Mouse (Mus musculus) hindbrain, embryonic 14.5 days (tissue): ENCODE measurements around the gene Cox16. TPM values are rescaled to one million over a fixed set of nuclear protein-coding genes. Genes with fewer than 3 reads are reported as not detected.
"Not testable (repeated sequence)": the region's sequence is repeated elsewhere in the genome, so short reads cannot be mapped to it uniquely, and the experiment has no call there.

Experiments
- ATAC-seq: fragments of 200-750 bp; cut with Nextera tagmentation; 2 replicates; pipeline ENCODE4 v1.8.0; 2017; ENCODE audit warnings: moderate number of reproducible peaks, mild to moderate bottlenecking, moderate TSS enrichment, moderate library complexity; ENCODE audit not compliant: low FRiP score
- DNase-seq: peaks from one replicate; pipeline ENCODE4 v3.0.0-alpha.2; 2015; ENCODE audit warnings: low spot score
- H3K27ac ChIP-seq: fragments of 300-500 bp; sonication (generic); 2 replicates; pipeline ENCODE4 v1.5.1; 2014; ENCODE audit warnings: mild to moderate bottlenecking, moderate library complexity
- H3K27me3 ChIP-seq: fragments of 300-500 bp; sonication (generic); 2 replicates; pipeline ENCODE4 v1.6.1; 2014; ENCODE audit warnings: mild to moderate bottlenecking, low read length, mixed read lengths; ENCODE audit not compliant: control insufficient read depth, insufficient read depth
- H3K36me3 ChIP-seq: fragments of 300-500 bp; sonication (generic); replicated peaks from 2 replicates; pipeline ENCODE4 v1.6.1; 2014; ENCODE audit not compliant: control insufficient read depth, insufficient read depth
- H3K4me1 ChIP-seq: fragments of 300-500 bp; sonication (generic); replicated peaks from 2 replicates; pipeline ENCODE4 v1.6.1; 2014; ENCODE audit warnings: antibody characterized with exemption, low read length, mixed read lengths; ENCODE audit not compliant: control insufficient read depth, insufficient read depth
- H3K4me2 ChIP-seq: fragments of 300-500 bp; sonication (generic); replicated peaks from 2 replicates; pipeline ENCODE4 v1.6.1; 2014; ENCODE audit warnings: mild to moderate bottlenecking, moderate library complexity
- H3K4me3 ChIP-seq: fragments of 300-500 bp; sonication (generic); replicated peaks from 2 replicates; pipeline ENCODE4 v1.5.1; 2014; ENCODE audit warnings: mild to moderate bottlenecking, low read length
- H3K9ac ChIP-seq: fragments of 300-500 bp; sonication (generic); 2 replicates; pipeline ENCODE4 v1.6.1; 2014
- H3K9me3 ChIP-seq: fragments of 300-500 bp; sonication (generic); 2 replicates; pipeline ENCODE4 v1.6.1; 2016; ENCODE audit warnings: low read length; ENCODE audit not compliant: control insufficient read depth
- WGBS: fragments of 180-500 bp; shearing (Covaris S2); extraction: QIAGEN DNeasy Blood & Tissue Kit; methylation state at CpG from one replicate; pipeline ENCODE4 v1.1.7; 2014; 5-methylcytosine and 5-hydroxymethylcytosine counted together
- polyA plus RNA-seq: library from polyadenylated mRNA; unstranded; fragments of >200 nt; fragmentation: Nextera tagmentation; extraction: Ambion mirVana; gene quantifications from 2 replicates; pipeline ENCODE4 v1.2.1, GENCODE M21; 2014

Cox16 gene
- 117 and 136 TPM in 2 replicates for polyA plus RNA-seq

DNA sequence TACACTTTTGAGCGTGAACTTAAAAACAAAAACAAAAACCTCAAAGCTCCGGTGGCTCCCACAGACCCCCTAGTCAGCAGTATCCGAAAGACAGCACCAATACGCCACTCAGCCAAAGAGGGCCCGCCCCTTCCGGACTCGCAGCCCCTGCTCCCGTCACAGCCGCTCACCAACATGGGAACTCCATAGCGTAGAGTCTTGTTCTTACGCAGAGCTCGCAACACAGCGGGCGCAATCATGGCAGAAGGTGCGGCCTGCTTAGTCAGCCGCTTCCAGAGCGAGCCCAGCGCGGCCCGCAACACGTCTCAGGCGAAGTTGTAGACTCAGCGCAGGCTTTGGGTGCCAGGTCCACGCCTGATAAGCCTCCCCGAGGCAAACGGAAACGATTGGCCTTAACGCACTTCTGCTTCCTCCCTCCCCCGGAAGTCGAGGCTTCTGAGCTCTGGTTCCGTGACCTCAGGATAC, at the start of gene Cox16:
Gene Cox16 (minus strand): TSS at position 401 of the 465 bp plus-strand sequence.
- Histone ChIP-seq H3K36me3 (no peaks in the 10 kb centered on the region), H3K4me2 (peak within 1 kb of the TSS; percentile 70), H3K4me1 (peaks cover 8% of the 10 kb centered on the region), H3K27ac (peak within 1 kb of the TSS; percentile 92), H3K9ac (peak within 1 kb of the TSS; percentile 68), H3K9me3 (no peaks in the 10 kb centered on the region), H3K4me3 (peak within 1 kb of the TSS; percentile 52), H3K27me3 (no peaks in the 10 kb centered on the region)
- WGBS = under 1% methylated on average over 31 of the region's 31 CpGs
- ATAC-seq (peak; percentile 97), DNase-seq (peak; percentile 84)

DNA sequence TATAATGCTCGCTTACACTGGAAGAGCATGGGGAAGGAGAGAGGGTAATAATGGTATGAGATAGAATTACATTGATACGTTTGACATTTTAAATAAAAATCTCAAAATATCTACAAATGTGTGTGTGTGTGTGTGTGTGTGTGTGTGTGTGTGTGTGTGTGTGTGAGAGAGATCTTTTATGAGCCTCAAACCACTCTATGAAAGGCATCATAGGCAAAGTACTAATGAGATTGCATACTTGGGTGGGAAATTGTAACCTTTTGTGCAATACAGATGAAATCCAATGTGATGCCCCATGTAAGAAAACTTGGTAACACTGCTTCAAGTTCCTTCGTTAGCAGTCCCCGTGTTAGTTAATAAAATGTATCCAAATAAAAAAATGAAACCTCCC, 48.1 kb upstream of the Cox16 start:
- WGBS = 37% methylated on average over 4 of the region's 4 CpGs
- Histone ChIP-seq H3K9me3 (no peaks in the 10 kb centered on the region), H3K9ac (peak overlapping the region; percentile 80), H3K4me2 (peak overlapping the region; percentile 57), H3K36me3 (no peaks in the 10 kb centered on the region), H3K27ac (peak overlapping the region; percentile 86), H3K4me3 (peak overlapping the region; percentile 88), H3K4me1 (peaks cover 22% of the 10 kb centered on the region), H3K27me3 (no peaks in the 10 kb centered on the region)
- DNase-seq (no peak), ATAC-seq (peak; percentile 62; the same call in 1 of the 2 replicates)

DNA sequence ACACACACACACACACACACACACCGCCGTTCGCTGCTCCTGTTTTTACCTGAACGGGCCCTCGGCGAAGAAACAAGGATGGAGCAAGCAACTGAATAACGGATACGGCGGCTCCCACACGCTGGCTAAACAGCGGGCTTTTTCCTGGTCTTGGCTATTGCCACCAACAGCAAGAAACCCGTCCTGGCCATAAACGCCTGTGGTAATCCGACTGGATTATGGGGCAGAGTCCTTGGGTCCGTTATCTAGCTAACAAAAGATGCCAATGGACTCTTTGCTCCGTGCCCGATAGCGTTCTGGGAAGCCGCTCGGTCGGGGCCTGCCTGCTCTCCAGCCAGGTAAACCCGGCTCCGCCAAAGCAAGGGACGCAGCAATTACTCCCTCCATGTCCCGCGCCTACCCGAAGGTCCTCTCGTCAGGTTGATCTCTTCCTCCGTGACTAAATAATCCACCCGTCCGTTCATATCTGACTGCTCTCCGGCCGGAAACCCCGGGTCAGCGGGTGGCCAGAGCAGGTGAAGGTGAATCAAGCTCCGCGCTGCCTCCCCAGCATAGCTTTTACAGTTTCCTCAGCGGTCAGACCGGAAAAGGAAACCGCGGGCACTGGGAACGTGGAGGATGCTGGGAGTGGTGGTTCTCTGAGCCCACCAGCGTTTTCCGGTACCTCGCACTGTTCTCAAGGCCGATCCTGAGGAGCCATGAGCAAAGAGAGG, 47.5 kb upstream of the Cox16 start, which contains the start of the genes Gm20498 and Synj2bp:
Gene Gm20498 (minus strand): TSS at position 590 of the 713 bp plus-strand sequence.
Gene Synj2bp (minus strand): TSS at position 596 of the 713 bp plus-strand sequence.
- DNase-seq (peak; percentile 83), ATAC-seq (peak; percentile 95)
- Histone ChIP-seq H3K4me3 (peak within 1 kb of the TSS; percentile 88), H3K27me3 (no peaks in the 10 kb centered on the region), H3K9ac (peak within 1 kb of the TSS; percentile 80), H3K9me3 (no peaks in the 10 kb centered on the region), H3K27ac (peak within 1 kb of the TSS; percentile 86), H3K4me2 (peak within 1 kb of the TSS; percentile 57), H3K4me1 (peaks cover 22% of the 10 kb centered on the region), H3K36me3 (no peaks in the 10 kb centered on the region)
- under 1% methylated on average over 46 of the region's 46 CpGs for WGBS

DNA sequence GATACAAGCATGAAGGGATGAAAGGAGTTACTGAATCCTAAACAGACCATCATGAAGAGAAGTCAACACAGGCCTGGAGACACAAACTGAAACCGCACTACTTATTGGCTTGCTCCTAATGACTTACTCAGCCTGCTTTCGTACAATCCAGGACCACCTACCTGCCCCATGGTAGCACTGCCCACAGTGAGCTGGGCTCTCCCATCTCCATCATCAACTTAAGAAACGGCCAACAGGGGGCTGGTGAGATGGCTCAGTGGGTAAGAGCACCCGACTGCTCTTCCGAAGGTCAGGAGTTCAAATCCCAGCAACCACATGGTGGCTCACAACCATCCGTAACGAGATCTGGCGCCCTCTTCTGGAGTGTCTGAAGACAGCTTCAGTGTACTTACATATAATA, 45.7 kb upstream of the Cox16 start:
- not testable (repeated sequence) for H3K9ac ChIP-seq, H3K27me3 ChIP-seq, DNase-seq, H3K36me3 ChIP-seq, ATAC-seq, H3K27ac ChIP-seq, H3K4me3 ChIP-seq, H3K9me3 ChIP-seq
- 85% methylated on average over 5 of the region's 8 CpGs for WGBS
- H3K4me2 ChIP-seq = peak overlapping the region; percentile 21; the same call in 1 of the 2 replicates
- H3K4me1 ChIP-seq = peaks cover 22% of the 10 kb centered on the region

DNA sequence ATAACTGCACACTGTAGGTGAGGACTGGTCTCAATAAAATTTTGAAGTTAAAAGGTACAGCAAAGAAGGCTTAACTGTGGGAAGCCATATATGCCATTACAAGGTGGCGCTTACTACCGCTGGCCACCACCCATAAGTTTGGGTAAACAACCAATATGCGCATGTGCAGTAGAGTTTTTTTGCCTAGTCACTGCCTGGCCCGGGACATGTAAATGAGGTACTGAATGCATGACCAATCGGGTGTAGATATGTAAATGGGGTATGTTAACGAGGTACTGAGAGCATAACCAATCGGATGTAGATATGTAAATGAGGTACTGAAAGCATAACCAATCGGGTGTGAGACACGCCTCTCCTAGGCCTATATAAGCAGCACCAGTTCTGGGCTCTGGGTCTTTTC, 12.0 kb upstream of the Cox16 start:
- WGBS = 93% methylated on average over 9 of the region's 9 CpGs
- peaks cover 24% of the 10 kb centered on the region for H3K36me3 ChIP-seq
- not testable (repeated sequence) for DNase-seq, H3K4me2 ChIP-seq, H3K4me1 ChIP-seq, H3K27ac ChIP-seq, ATAC-seq, H3K9ac ChIP-seq, H3K9me3 ChIP-seq, H3K4me3 ChIP-seq, H3K27me3 ChIP-seq

DNA sequence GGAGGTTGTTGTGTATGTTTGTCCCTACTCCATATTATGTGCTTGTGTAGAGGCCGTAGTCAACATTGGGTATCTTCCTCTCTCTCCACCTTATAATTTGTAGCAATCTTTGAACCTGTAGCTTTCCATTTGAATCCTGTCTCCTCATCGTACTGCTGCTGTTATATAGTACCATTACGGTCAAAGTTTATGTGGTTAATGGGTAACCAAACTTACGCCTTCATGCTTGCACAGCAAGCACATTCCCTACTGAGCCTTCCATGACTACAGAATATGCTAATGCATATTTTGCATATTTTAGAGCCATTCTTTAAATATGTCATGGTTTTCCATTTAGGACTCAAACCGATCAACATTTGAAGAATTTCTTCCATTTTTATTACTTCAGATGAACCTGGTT, 5.6 kb upstream of the Cox16 start:
- ATAC-seq (no peak), DNase-seq (no peak)
- 0 out of 2 replicates have a peak, but pooled peaks cover under 1% of the 10 kb centered on the region for H3K4me1 ChIP-seq
- no peak overlapping the region for H3K9ac ChIP-seq
- no peak overlapping the region for H3K27ac ChIP-seq
- H3K4me3 ChIP-seq = no peak overlapping the region
- peaks cover 12% of the 10 kb centered on the region; the same call in 1 of the 2 replicates for H3K36me3 ChIP-seq
- 94% methylated on average over 5 of the region's 5 CpGs for WGBS
- H3K27me3 ChIP-seq = no peaks in the 10 kb centered on the region
- no peak overlapping the region for H3K4me2 ChIP-seq
- H3K9me3 ChIP-seq = no peaks in the 10 kb centered on the region

DNA sequence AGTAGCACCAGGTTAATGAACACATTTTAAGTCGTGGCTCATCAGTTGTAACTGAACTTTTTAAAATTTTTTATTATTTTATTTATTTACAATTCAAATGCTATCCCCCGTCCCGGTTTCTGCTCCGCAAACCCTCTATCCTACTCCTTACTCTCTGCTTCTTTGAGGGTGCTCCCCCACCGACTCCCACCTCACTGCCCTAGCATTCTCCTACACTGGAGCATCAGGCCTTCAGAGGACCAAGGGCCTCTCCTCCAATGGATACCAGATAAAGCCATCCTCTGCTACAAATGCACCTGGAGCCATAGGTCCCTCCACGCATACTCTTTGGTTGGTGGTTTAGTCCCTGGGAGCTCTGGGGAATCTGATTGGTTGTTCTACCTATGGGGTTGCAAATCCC, 384 bp upstream of the Cox16 start:
- H3K27me3 ChIP-seq = no peaks in the 10 kb centered on the region

DNA sequence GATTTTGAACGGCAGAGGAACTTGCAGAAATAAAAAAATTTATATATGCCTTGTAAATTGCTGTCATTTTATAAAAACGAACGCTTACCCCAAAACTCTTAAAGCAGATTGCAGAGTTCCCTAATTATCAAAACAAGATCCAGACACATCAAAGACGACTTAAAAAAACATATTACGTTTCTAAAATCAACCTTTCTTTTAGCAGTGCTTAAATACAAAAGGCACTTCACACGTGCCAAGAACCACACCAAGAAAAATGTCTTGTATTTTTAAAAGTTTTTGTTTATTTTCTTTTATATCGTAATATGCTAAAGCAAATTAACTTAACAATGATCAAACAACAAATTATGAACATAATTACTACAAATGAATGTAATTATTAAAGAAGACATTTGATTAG, 715 bp downstream of the Cox16 start:
- peak; percentile 37 for DNase-seq
- H3K4me2 ChIP-seq = peak overlapping the region; percentile 70
- no peaks in the 10 kb centered on the region for H3K36me3 ChIP-seq
- peak overlapping the region; percentile 68 for H3K9ac ChIP-seq
- H3K4me3 ChIP-seq = peak overlapping the region; percentile 52
- H3K9me3 ChIP-seq = no peaks in the 10 kb centered on the region
- H3K4me1 ChIP-seq = peaks cover 8% of the 10 kb centered on the region
- no peak for ATAC-seq
- H3K27me3 ChIP-seq = no peaks in the 10 kb centered on the region
- H3K27ac ChIP-seq = peak overlapping the region; percentile 92
- WGBS = 3% methylated on average over 7 of the region's 7 CpGs

More for the DNA sequence above, 384 bp upstream of the Cox16 start:
- 49% methylated on average over 6 of the region's 6 CpGs for WGBS
- peaks cover 8% of the 10 kb centered on the region for H3K4me1 ChIP-seq
- peak overlapping the region; percentile 92 for H3K27ac ChIP-seq
- no peak for DNase-seq
- H3K9me3 ChIP-seq = no peaks in the 10 kb centered on the region
- peak overlapping the region; percentile 68 for H3K9ac ChIP-seq
- no peaks in the 10 kb centered on the region for H3K36me3 ChIP-seq
- peak overlapping the region; percentile 70 for H3K4me2 ChIP-seq
- peak overlapping the region; percentile 52 for H3K4me3 ChIP-seq
- no peak for ATAC-seq

DNA sequence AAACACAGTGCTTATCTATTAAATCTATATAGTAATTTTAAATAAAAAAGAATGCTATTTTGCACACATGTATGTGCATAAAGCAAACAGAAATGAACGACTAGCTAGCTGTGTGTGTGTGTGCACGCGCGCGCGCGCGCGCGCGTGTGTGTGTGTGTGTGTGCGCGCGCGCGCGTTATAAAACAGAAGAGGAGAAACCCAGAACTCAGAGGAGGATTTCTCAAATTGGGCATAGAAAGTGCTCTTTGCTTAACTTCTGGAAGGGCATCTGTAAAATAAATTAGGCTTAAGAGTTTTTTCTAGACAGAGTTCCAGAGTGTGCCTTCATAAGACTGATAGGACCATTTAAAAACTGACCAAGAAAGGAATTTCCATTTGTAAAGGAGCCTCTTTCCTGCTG, 1.3 kb downstream of the Cox16 start:
- DNase-seq = peak; percentile 76
- peak overlapping the region; percentile 52 for H3K4me3 ChIP-seq
- no peaks in the 10 kb centered on the region for H3K9me3 ChIP-seq
- no peak overlapping the region for H3K27ac ChIP-seq
- H3K27me3 ChIP-seq = no peaks in the 10 kb centered on the region
- WGBS = 29% methylated on average over 17 of the region's 17 CpGs
- H3K4me1 ChIP-seq = peaks cover 8% of the 10 kb centered on the region
- no peaks in the 10 kb centered on the region for H3K36me3 ChIP-seq
- peak overlapping the region; percentile 70 for H3K4me2 ChIP-seq
- no peak for ATAC-seq
- peak overlapping the region; percentile 68 for H3K9ac ChIP-seq
